Mouse (Mus musculus): ENCODE data around the gene Nkain4.
A peak's percentile ranks its signal among the peaks of the same experiment; 100 is the strongest.

DNA sequence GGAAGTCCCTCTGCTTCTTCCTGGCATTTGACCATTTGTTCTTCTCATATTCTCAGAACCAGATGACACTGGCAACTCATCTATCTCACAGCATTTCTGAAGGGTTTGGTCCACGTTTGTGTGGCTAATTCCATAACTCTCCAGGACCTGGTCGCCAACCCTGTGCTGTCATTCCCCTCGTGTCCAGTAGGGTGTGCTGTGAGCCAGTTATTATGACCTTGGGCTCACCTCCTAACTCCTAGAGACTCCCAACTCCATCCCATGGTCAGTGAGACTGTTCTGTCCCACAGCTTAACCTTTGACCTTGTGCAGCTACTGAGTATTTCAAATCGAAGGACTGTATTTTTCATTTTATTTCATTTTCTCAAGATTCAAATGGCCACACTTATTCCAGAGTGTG is 29.3 kb downstream of the Nkain4 start:
- TF ChIP-seq CTCF (IDR thresholded peaks at IDR 0.05; ENCODE audit: extremely low read depth, insufficient read length, insufficient replicate concordance, low read depth, low read length): peak; percentile 87; the same call in 1 of the 2 replicates
- no peak for TF ChIP-seq POLR2A (IDR thresholded peaks at IDR 0.05; ENCODE audit: low read depth, low read length)

Measured in small intestine, adult 2 months (tissue).